Mouse (Mus musculus) kidney, adult 2 months (tissue): ENCODE data around the gene Lrguk. TPM values are rescaled to one million over a fixed set of nuclear protein-coding genes. Genes with fewer than 3 reads are reported as not detected.

Experiments used
- DNase-seq: peaks from one replicate; pipeline ENCODE4 v3.0.0; 2021
- H3K27ac ChIP-seq: fragments of 200-500 bp; 2 replicates; pipeline ENCODE4 v1.5.1; 2012; ENCODE audit warnings: low read depth, low read length, control low read depth, inconsistent platforms; ENCODE audit not compliant: insufficient read depth
- H3K27me3 ChIP-seq: fragments of 200-500 bp; replicated peaks from 2 replicates; pipeline ENCODE4 v1.6.1; 2012; ENCODE audit warnings: mild to moderate bottlenecking, moderate library complexity, low read length, inconsistent platforms; ENCODE audit not compliant: control insufficient read depth, insufficient read depth
- H3K36me3 ChIP-seq: fragments of 200-500 bp; 2 replicates; pipeline ENCODE4 v1.6.1; 2012; ENCODE audit warnings: mild to moderate bottlenecking, moderate library complexity, low read length, inconsistent platforms; ENCODE audit not compliant: control insufficient read depth, insufficient read depth
- H3K4me1 ChIP-seq: fragments of 200-500 bp; 2 replicates; pipeline ENCODE4 v1.6.1; 2011; ENCODE audit warnings: low read length; ENCODE audit not compliant: control insufficient read depth, insufficient read depth
- H3K4me3 ChIP-seq: fragments of 200-500 bp; 2 replicates; pipeline ENCODE4 v1.5.1; 2011; ENCODE audit warnings: mild to moderate bottlenecking, low read depth, low read length, control low read depth; ENCODE audit not compliant: insufficient read depth
- CTCF ChIP-seq: fragments of 200-500 bp; conservative IDR thresholded peaks from 2 replicates; pipeline ENCODE4 v1.5.1; 2011; ENCODE audit warnings: low read depth, mild to moderate bottlenecking, control low read depth, low read length, moderate library complexity, mixed read lengths; ENCODE audit not compliant: insufficient read depth, insufficient read length
- POLR2A ChIP-seq: fragments of 200-500 bp; IDR thresholded peaks from one replicate; pipeline ENCODE4 v1.6.1; 2011; ENCODE audit warnings: low read depth, low read length, control low read depth
- WGBS: fragments of 180-500 bp; shearing (Covaris S2); methylation state at CpG from one replicate; pipeline ENCODE4 v1.1.7; 2018; 5-methylcytosine and 5-hydroxymethylcytosine counted together
- polyA plus RNA-seq: library from polyadenylated mRNA; depleted of rRNA; stranded (reverse); fragments of >200 nt; gene quantifications from 2 replicates; pipeline ENCODE4 v1.2.3, GENCODE M21; 2012

The Lrguk gene
- polyA plus RNA-seq, 1 experiment = 0.27 TPM

GRCm38 (mm10) chr6:34116838-34117478, 87.7 kb downstream of the Lrguk start:
- 91% methylated on average over 7 of the region's 7 CpGs for WGBS
- H3K36me3 ChIP-seq = no peaks in the 10 kb centered on the region
- no peak overlapping the region for H3K4me3 ChIP-seq
- no peak for TF ChIP-seq POLR2A
- no peak for TF ChIP-seq CTCF
- DNase-seq = no peak
- no peaks in the 10 kb centered on the region for H3K4me1 ChIP-seq
- H3K27ac ChIP-seq = no peak overlapping the region
- no peaks in the 10 kb centered on the region for H3K27me3 ChIP-seq

- no peak for DNase-seq
- Histone ChIP-seq H3K4me3 (no peak overlapping the region), H3K27ac (no peak overlapping the region), H3K27me3 (no peaks in the 10 kb centered on the region), H3K4me1 (no peaks in the 10 kb centered on the region), H3K36me3 (no peaks in the 10 kb centered on the region)
- 79% methylated on average over 2 of the region's 2 CpGs for WGBS
- no peak for TF ChIP-seq POLR2A
- TF ChIP-seq CTCF = no peak
These were observed 95.2 kb downstream of the Lrguk start for GRCm38 (mm10) chr6:34124401-34124800.

GRCm38 (mm10) chr6:34129261-34129660, 100.0 kb downstream of the Lrguk start:
- no peak for TF ChIP-seq POLR2A
- no peak for TF ChIP-seq CTCF
- WGBS = 77% methylated on average over 2 of the region's 2 CpGs
- H3K4me1 ChIP-seq = no peaks in the 10 kb centered on the region
- no peak overlapping the region for H3K4me3 ChIP-seq
- no peaks in the 10 kb centered on the region for H3K27me3 ChIP-seq
- no peaks in the 10 kb centered on the region for H3K36me3 ChIP-seq
- DNase-seq = no peak
- no peak overlapping the region for H3K27ac ChIP-seq

GRCm38 (mm10) chr6:34132391-34132790, 103.1 kb downstream of the Lrguk start:
- H3K4me1 ChIP-seq = no peaks in the 10 kb centered on the region
- no peaks in the 10 kb centered on the region for H3K36me3 ChIP-seq
- H3K27ac ChIP-seq = no peak overlapping the region
- no peaks in the 10 kb centered on the region for H3K27me3 ChIP-seq
- TF ChIP-seq POLR2A (no peak), CTCF (no peak)
- no peak for DNase-seq
- H3K4me3 ChIP-seq = no peak overlapping the region
- WGBS = 91% methylated on average over 9 of the region's 9 CpGs

GRCm38 (mm10) chr6:34138366-34138765, 109.1 kb downstream of the Lrguk start:
- no peaks in the 10 kb centered on the region for H3K4me1 ChIP-seq
- no peak overlapping the region for H3K4me3 ChIP-seq
- 70% methylated on average over 3 of the region's 3 CpGs for WGBS
- TF ChIP-seq CTCF = no peak
- TF ChIP-seq POLR2A = no peak
- no peaks in the 10 kb centered on the region for H3K36me3 ChIP-seq
- no peaks in the 10 kb centered on the region for H3K27me3 ChIP-seq
- no peak for DNase-seq
- H3K27ac ChIP-seq = no peak overlapping the region

GRCm38 (mm10) chr6:34142931-34143330, 113.7 kb downstream of the Lrguk start:
- no peak overlapping the region for H3K27ac ChIP-seq
- TF ChIP-seq CTCF (no peak), POLR2A (no peak)
- H3K4me3 ChIP-seq = no peak overlapping the region
- H3K4me1 ChIP-seq = no peaks in the 10 kb centered on the region
- WGBS = 55% methylated on average over 11 of the region's 11 CpGs
- no peak for DNase-seq
- no peaks in the 10 kb centered on the region for H3K27me3 ChIP-seq
- no peaks in the 10 kb centered on the region for H3K36me3 ChIP-seq

GRCm38 (mm10) chr6:34146042-34146441, 116.8 kb downstream of the Lrguk start:
- Histone ChIP-seq H3K27ac (0 out of 2 replicates have a peak overlapping the region, but pooled peaks have one; percentile 35), H3K36me3 (no peaks in the 10 kb centered on the region), H3K4me1 (no peaks in the 10 kb centered on the region), H3K27me3 (no peaks in the 10 kb centered on the region), H3K4me3 (no peak overlapping the region)
- WGBS = 35% methylated on average over 6 of the region's 6 CpGs
- DNase-seq = peak; percentile 12
- TF ChIP-seq CTCF (no peak), POLR2A (no peak)

- no peaks in the 10 kb centered on the region for H3K36me3 ChIP-seq
- no peaks in the 10 kb centered on the region for H3K27me3 ChIP-seq
- no peak overlapping the region for H3K4me3 ChIP-seq
- no peak for DNase-seq
- H3K4me1 ChIP-seq = peaks cover 3% of the 10 kb centered on the region; the same call in 1 of the 2 replicates
- no peak for TF ChIP-seq CTCF
- no peak for TF ChIP-seq POLR2A
- WGBS = 92% methylated on average over 3 of the region's 3 CpGs
- H3K27ac ChIP-seq = no peak overlapping the region
These were observed 118.8 kb downstream of the Lrguk start for GRCm38 (mm10) chr6:34148021-34148420.
